Mouse (Mus musculus) stomach, postnatal 0 days (tissue): ENCODE results near the gene Smco2. TPM values are rescaled to one million over a fixed set of nuclear protein-coding genes. Genes with fewer than 3 reads are reported as not detected.
A peak's percentile ranks its signal among the peaks of the same experiment; 100 is the strongest.

ENCODE experiments used
- ATAC-seq: fragments of 200-750 bp; cut with Nextera tagmentation; 2 replicates; pipeline ENCODE4 v1.8.0; 2017; ENCODE audit not compliant: low FRiP score, low TSS enrichment
- DNase-seq: peaks from one replicate; pipeline ENCODE4 v3.0.0-alpha.2; 2016; ENCODE audit warnings: low spot score
- H3K27ac ChIP-seq: fragments of 300-500 bp; sonication (generic); replicated peaks from 2 replicates; pipeline ENCODE4 v1.5.1; 2014; ENCODE audit warnings: mild to moderate bottlenecking, control low read depth
- H3K27me3 ChIP-seq: fragments of 300-500 bp; sonication (generic); 2 replicates; pipeline ENCODE4 v1.6.1; 2014; ENCODE audit warnings: low read length; ENCODE audit not compliant: control insufficient read depth, insufficient read depth
- H3K36me3 ChIP-seq: fragments of 300-500 bp; sonication (generic); 2 replicates; pipeline ENCODE4 v1.6.1; 2014; ENCODE audit warnings: low read length, mixed read lengths; ENCODE audit not compliant: control insufficient read depth, insufficient read depth
- H3K4me1 ChIP-seq: fragments of 300-500 bp; sonication (generic); replicated peaks from 2 replicates; pipeline ENCODE4 v1.6.1; 2014; ENCODE audit warnings: antibody characterized with exemption; ENCODE audit not compliant: control insufficient read depth, insufficient read depth
- H3K4me2 ChIP-seq: fragments of 300-500 bp; sonication (generic); replicated peaks from 2 replicates; pipeline ENCODE4 v1.6.1; 2014; ENCODE audit warnings: low read depth, mild to moderate bottlenecking, control low read depth, moderate library complexity
- H3K4me3 ChIP-seq: fragments of 300-500 bp; sonication (generic); 2 replicates; pipeline ENCODE4 v1.5.1; 2014; ENCODE audit warnings: low read depth, low read length, control low read depth
- H3K9ac ChIP-seq: fragments of 300-500 bp; sonication (generic); 2 replicates; pipeline ENCODE4 v1.6.1; 2014; ENCODE audit warnings: mild to moderate bottlenecking, low read length, control low read depth, mixed read lengths
- H3K9me3 ChIP-seq: fragments of 300-500 bp; sonication (generic); 2 replicates; pipeline ENCODE4 v1.6.1; 2016; ENCODE audit warnings: low read length; ENCODE audit not compliant: control insufficient read depth
- CTCF ChIP-seq: IDR thresholded peaks from 2 replicates; pipeline ENCODE4 v1.5.1; 2016; ENCODE audit warnings: antibody characterized with exemption, low read depth, mild to moderate bottlenecking, moderate library complexity
- EP300 ChIP-seq: optimal IDR thresholded peaks from 2 replicates; pipeline ENCODE3; 2016; ENCODE audit warnings: antibody characterized with exemption
- WGBS: fragments of 180-500 bp; shearing (Covaris S2); extraction: QIAGEN DNeasy Blood & Tissue Kit; methylation state at CpG from one replicate; pipeline ENCODE4 v1.1.7; 2014; 5-methylcytosine and 5-hydroxymethylcytosine counted together
- polyA plus RNA-seq: library from polyadenylated mRNA; unstranded; fragments of >200 nt; fragmentation: Nextera tagmentation; extraction: Ambion mirVana; gene quantifications from 2 replicates; pipeline ENCODE4 v1.2.1, GENCODE M21; 2015

The Smco2 gene
- polyA plus RNA-seq, 1 experiment from 2014 or later: not detected

GRCm38 (mm10) chr6:146907061-146907794, 57.3 kb downstream of the Smco2 start:
- no peak for DNase-seq
- Histone ChIP-seq H3K27me3 (no peaks in the 10 kb centered on the region), H3K9ac (no peak overlapping the region), H3K27ac (peak overlapping the region; percentile 49), H3K9me3 (no peaks in the 10 kb centered on the region), H3K4me2 (no peak overlapping the region), H3K36me3 (no peaks in the 10 kb centered on the region), H3K4me3 (no peak overlapping the region), H3K4me1 (0 out of 2 replicates have a peak, but pooled peaks cover 2% of the 10 kb centered on the region)
- no peak for ATAC-seq
- WGBS: 61% methylated on average over 5 of the region's 5 CpGs
- no peak for TF ChIP-seq CTCF
- TF ChIP-seq EP300: no peak

- TF ChIP-seq CTCF (no peak), EP300 (no peak)
- Histone ChIP-seq H3K9ac (no peak overlapping the region), H3K4me3 (no peak overlapping the region), H3K4me1 (peaks cover 3% of the 10 kb centered on the region; the same call in 1 of the 2 replicates), H3K27ac (no peak overlapping the region), H3K9me3 (no peaks in the 10 kb centered on the region), H3K27me3 (no peaks in the 10 kb centered on the region), H3K36me3 (no peaks in the 10 kb centered on the region), H3K4me2 (no peak overlapping the region)
- no peak for DNase-seq
- ATAC-seq: no peak
- 92% methylated on average over 1 of the region's 1 CpGs for WGBS
Measured at GRCm38 (mm10) chr6:146907795-146908190, 57.9 kb downstream of the Smco2 start.

GRCm38 (mm10) chr6:146908801-146909200, 58.9 kb downstream of the Smco2 start:
- 64% methylated on average over 2 of the region's 2 CpGs for WGBS
- TF ChIP-seq CTCF (no peak), EP300 (no peak)
- Histone ChIP-seq H3K9ac (no peak overlapping the region), H3K27me3 (no peaks in the 10 kb centered on the region), H3K4me3 (no peak overlapping the region), H3K9me3 (no peaks in the 10 kb centered on the region), H3K4me2 (no peak overlapping the region), H3K4me1 (peaks cover 8% of the 10 kb centered on the region), H3K27ac (no peak overlapping the region), H3K36me3 (no peaks in the 10 kb centered on the region)
- ATAC-seq (no peak), DNase-seq (no peak)

GRCm38 (mm10) chr6:146909725-146910489, 60.0 kb downstream of the Smco2 start:
- TF ChIP-seq CTCF (no peak), EP300 (no peak)
- no peak overlapping the region for H3K4me3 ChIP-seq
- 61% methylated on average over 5 of the region's 5 CpGs for WGBS
- H3K9ac ChIP-seq: no peak overlapping the region
- no peaks in the 10 kb centered on the region for H3K9me3 ChIP-seq
- ATAC-seq: 0 out of 2 replicates have a peak, but pooled peaks have one; percentile 49
- DNase-seq: no peak
- no peaks in the 10 kb centered on the region for H3K36me3 ChIP-seq
- H3K27ac ChIP-seq: peak overlapping the region; percentile 41; the same call in 1 of the 2 replicates
- H3K27me3 ChIP-seq: no peaks in the 10 kb centered on the region
- H3K4me2 ChIP-seq: no peak overlapping the region
- H3K4me1 ChIP-seq: peaks cover 8% of the 10 kb centered on the region

- 80% methylated on average over 2 of the region's 2 CpGs for WGBS
- no peak for TF ChIP-seq EP300
- TF ChIP-seq CTCF: no peak
- no peaks in the 10 kb centered on the region for H3K9me3 ChIP-seq
- H3K4me1 ChIP-seq: peaks cover 8% of the 10 kb centered on the region
- no peaks in the 10 kb centered on the region for H3K27me3 ChIP-seq
- no peak overlapping the region for H3K4me2 ChIP-seq
- H3K9ac ChIP-seq: no peak overlapping the region
- ATAC-seq: no peak
- DNase-seq: no peak
- H3K4me3 ChIP-seq: no peak overlapping the region
- H3K36me3 ChIP-seq: no peaks in the 10 kb centered on the region
- no peak overlapping the region for H3K27ac ChIP-seq
Measured at GRCm38 (mm10) chr6:146910801-146911200, 60.9 kb downstream of the Smco2 start.
